Mouse (Mus musculus): Measurements from ENCODE around the gene Gm6657.

The Gm6657 gene

DNA sequence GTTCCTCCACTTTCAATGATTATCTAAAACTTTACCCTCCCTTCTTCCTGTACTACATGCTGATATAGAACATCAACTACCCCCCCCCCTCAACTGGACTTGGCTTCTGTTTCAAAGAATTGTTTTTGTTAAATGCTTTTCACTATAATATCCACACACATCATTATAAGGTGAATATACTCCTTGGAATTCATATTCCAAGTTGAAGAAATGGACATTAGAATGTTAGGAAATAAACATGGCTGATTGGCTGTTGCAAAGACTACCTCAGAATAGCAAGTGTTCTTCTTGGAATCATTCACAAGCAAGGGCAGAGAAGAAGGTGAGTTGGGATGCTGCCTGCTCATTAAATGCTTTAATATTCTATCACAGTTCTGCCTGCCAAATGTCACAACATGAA, at the start of gene Gm6657:
Gene Gm6657, plus strand, starts transcription at position 301 of the 400 bp plus-strand sequence.
- no peak for DNase-seq

DNA sequence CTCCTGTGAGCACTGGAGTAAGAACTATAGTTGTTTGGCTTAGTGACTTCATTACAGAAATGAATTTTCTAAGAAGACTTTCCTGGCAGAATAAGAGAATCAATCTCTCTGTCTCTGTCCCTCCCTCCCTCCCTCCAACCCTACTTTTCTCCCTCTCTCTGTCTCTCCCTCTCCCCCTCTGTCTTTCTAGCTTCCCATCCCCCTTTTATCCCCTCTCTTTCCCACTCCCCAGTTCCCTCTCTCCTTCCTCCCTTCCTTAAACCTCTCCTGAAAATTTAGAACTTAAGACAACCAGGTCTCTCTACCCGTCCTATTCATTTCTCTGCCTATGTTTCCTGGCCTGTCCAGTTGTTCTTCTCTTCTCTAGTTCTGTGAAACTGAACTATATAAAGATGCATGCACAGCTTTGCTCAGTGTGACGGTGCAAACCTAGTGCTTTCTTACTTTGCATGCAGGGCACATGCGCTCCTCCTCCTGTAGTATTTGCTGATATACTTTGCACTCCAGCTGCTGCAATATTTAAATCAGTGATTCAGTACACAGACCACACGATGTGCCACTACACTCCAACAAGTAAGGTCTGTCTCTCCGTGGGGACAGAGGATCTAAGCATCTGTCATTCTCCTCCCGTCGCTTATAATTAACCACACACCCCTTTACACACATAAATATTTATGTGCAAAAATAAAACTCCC, 40.6 kb upstream of the Gm6657 start:
- DNase-seq = no peak

DNA sequence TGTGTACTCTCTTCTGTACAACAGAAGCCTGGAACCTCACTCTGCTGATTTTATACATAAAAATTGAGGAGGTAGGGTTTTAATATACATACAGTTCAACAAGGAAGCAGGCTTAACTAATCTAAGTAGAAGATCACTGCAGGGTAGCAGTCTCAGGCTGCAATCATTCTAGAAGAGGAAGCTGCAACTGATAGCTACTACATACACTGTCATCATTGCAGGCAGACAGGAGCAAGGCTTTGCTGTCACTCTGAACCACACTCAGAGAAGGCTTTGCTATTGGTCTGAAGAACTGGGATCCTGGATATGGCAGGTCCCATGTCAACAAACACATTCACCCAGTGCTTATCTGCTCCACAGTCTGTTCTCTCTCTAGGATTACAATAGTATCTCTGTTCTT, 23.9 kb upstream of the Gm6657 start:
- DNase-seq = no peak

DNA sequence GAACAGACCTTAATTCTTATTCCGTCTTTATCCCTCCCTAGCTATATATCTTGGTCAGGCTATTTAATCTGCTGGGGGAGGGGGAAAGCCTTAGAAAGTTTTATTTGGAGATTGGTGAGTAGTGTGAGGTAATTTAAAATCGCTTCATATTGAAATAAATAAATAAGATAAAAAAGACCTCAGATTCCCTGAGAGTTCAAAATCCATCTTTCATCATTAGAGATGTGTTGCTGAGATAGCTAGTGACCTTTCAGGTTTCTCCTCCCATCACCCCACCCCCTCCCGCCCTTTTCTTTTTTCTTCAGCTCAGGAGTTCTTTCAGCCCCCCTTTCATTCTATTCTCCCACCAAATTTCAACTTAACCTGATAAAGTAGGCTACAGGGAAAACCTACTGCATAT, 20.1 kb upstream of the Gm6657 start:
- no peak for DNase-seq

DNA sequence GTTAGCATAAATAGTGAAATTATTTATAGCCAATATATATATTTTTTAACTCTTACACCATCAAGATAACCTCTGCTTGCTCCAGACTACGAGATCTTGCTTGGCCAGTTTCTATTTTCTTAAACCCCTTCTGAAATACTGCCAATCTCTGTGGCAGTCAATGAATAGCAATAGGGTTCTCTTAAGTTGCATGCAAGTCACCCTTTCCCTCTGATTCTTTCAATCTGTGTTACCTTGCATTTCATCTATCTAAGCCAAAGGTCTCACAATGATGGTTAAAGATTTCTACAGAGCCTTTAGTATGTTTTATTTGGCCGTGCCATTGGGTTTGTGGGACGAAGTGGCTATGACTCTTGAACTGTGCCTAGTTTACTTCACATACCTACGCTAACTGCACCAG, 19.4 kb upstream of the Gm6657 start:
- DNase-seq = no peak

DNA sequence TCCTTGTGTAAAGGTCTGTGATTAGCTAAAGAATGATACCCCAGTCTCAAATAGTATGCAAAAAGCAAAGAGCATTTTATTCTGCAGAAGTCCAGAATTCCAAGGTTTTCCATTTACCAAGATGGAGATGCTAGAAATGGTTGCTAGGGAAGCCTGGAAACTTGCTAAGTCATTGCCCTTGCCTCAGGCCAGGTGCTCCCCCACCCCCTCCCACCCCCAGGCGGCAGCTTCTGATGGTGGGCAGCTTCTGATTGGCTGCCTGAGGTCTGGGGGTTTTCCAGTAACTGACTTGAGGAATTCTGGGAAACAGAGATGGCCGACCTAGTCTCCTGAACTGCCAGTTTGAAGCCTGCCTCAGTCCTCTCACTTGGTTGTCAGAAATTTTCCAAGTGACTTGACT, 12.6 kb upstream of the Gm6657 start:
- no peak for DNase-seq

DNA sequence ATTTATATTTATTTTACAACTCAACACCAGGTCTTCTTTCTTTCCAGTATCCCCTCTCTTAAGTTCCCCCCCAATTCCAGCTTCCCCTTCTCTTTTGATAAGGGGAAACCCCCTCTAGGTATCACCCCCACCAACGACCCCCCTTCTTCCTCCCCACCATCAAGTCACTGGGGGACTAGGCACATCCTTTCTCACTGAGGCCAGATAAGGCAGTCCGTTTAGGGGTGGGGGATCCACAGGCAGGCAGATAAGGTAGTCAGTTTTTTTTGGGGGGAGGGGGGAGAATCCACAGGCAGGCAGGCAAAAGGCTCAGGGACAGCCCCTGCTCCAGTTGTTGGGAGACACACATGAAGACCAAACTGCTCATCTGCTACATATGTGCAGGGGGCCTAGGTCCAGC, 1.3 kb downstream of the Gm6657 start:
- no peak for DNase-seq

DNA sequence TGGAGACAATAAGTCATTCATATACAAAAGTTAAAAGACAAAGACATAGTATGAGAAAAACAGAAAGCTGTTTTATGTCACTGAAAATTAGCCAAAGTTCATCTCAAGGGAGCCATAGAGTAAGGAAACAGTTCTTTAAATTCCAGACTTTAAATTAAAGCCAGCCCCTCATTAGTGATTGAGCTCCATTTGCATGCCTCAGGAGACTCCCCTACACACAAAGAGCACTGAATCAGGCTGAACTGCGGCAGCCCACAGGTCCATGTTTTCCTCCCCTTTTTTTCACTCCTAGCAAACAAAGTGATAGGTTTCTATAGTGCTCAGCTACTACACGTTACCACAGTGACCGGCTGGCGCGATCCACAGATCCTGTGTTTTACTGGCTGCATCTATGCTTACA, 9.6 kb downstream of the Gm6657 start:
- no peak for DNase-seq

DNA sequence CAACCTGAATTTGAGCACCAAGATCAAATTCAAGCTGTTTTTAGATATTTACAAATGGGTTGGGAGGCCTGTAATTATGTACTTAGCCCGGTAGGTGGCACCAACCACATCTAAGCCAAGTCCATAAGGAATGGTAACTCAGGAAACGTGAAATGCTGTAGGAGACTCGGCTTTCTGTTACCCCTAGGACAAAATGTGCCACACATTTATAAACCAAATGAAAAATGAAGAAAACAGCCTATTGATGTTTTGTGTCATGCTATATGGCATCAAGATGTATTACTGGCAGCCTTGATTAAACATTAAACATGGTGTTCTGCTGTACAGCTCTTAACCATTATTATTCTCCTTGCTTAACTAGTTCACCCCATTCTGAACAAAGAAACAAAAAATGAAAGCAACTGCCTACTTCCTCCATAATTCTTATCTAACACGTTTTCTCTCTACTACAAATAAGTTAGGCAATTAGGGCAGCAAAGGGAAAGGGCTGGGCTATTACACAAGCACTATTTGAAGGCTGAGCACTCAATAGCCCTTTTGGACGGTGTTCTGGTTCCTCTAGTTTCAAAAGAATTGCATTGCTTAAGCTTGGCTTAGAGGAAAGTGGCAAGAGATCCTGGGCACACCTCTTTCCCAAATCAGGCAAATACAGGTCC, 12.0 kb downstream of the Gm6657 start:
- peak; percentile 47 for DNase-seq

DNA sequence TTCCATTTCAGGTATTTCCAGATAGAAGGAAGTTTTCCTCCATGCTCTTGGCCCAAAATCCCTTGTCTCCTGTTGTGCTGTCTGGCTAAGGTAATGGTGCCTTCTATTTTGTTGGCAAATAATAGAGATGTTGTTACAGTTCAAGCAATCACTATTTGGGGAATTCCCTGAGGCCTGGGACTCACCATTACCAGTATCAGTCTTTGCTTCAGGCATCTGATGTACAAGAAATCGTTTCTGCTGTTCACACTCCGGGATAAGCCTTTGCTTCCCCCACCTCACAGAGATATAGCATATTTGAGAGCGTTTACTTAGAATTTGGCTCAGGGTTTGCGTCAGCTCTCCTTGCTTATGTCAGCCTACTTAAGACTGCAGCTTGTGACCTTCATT, 12.5 kb downstream of the Gm6657 start:
- no peak for DNase-seq

DNA sequence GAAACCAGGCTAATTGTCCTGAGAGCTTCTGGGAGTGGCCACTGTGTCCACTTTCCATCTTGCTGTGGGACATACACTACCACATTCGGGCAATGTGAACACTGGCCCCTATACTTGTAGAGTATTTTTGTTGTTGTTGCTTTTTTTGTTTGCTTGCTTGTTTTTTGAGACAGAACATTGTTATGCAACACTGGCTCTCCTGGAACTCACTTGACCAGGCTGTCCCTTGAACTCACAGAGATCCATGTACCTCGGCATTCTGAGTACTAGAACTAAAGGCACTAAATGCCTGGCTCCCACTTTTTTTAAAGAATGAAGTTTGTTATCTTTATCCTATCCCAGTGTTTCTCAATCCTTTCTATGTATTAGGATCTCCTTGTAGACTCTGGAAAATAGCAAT, 15.8 kb downstream of the Gm6657 start:
- no peak for DNase-seq

DNA sequence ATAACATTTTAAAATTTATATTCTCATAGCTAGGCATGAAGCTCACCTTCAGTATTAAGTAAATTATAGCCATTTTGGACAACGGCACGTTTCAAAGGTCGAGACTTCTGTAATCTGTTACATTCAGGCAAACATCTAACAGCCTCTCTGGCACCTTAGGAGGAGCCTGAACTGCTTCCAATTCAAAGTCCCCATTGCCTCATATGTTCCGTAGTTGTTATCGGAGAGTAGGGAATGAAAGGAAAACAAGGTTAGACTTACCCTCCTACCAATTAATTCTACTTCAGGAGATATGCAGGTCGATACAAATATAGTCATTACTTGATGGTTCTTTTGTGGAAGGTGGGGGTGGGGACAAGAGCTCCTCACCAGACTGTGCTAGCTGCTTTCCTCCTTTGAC, 21.4 kb downstream of the Gm6657 start:
- no peak for DNase-seq

DNA sequence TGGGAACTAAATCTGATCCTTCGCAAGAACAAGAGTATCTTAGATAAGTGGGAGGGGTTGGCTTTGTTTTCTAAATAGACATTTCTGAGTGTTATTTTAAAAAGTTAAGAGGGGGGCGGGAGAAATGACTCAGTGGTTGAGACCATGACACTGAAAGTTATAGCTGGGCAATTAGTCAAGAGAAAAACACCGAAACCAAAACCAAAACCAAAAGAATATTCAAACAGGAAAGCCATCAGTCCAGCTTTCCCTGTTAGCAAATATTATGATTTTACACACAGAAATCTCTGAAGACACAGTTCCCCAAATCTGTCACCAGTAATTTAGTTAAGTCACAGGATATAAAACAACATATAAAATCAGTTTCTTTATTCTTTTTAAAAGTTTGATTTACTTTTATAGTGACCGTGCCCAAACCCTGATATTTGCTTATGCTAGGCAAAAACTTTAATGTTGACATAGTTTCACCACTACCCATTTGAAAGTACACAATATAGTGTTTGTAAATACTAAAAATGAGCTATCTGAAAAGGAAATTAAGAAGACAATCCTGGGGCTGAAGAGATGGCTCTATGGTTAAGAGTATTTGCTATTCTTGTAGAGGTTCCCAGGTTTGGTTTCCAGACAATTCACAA, 25.3 kb downstream of the Gm6657 start:
- DNase-seq = no peak

DNA sequence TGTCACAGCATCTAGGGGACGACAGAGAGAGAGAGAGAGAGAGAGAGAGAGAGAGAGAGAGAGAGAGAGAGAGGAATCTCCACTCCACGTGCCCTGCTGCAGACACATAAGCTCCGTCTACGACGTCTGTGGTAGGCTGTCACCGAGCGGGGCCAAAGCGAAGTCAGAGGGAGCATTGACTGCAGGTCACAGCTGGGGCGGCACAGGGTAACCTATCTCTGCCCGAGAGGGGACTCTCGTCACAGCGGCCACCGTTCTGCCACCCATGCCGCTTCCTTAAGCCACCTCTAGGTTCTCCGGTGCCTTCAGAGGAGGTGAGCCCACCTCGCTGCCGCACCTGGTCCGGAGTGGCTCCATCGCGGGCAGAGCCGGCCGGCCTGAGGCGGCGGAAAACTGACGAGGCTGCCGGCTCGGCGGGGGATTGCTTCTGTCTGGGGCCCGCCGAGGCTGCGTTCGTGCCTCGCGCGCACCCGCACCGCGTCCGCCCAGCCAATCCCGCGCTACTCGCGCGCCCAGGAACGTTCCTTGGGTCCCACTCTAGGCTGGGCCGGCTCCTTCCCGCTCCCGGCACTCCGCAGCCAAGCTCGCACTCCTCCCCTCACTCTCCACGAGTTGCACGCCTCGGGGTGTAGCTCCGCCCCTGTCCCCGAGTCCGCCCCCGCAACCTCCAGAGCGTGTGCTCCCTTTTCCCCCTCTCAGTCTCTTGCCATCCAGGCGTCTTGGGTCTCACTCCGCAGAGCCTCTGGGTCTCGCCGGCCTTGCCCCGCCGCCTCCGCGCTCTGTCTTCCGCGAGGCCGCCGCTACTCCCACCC, 31.9 kb downstream of the Gm6657 start, which contains the start of gene Gphn:
Gene Gphn, plus strand, starts transcription at position 673 of the 812 bp plus-strand sequence.
- peak; percentile 88 for DNase-seq

DNA sequence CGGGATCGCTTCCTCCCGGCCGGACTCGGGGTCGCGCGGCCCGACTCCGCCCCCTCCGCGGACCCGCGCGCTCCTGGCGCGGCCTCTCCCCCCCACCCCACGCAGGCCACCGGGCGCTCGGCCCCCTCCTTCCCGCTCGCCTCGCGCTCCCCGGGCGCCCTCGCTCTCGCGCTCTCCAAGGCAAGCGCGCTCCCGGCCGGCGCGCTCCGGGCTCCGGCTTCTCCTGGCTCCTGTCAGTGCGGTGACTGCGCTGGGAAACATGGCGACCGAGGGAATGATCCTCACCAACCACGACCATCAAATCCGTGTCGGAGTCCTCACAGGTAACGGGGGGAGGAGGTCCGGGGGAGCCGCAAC, 32.5 kb downstream of the Gm6657 start:
- DNase-seq = peak; percentile 87

DNA sequence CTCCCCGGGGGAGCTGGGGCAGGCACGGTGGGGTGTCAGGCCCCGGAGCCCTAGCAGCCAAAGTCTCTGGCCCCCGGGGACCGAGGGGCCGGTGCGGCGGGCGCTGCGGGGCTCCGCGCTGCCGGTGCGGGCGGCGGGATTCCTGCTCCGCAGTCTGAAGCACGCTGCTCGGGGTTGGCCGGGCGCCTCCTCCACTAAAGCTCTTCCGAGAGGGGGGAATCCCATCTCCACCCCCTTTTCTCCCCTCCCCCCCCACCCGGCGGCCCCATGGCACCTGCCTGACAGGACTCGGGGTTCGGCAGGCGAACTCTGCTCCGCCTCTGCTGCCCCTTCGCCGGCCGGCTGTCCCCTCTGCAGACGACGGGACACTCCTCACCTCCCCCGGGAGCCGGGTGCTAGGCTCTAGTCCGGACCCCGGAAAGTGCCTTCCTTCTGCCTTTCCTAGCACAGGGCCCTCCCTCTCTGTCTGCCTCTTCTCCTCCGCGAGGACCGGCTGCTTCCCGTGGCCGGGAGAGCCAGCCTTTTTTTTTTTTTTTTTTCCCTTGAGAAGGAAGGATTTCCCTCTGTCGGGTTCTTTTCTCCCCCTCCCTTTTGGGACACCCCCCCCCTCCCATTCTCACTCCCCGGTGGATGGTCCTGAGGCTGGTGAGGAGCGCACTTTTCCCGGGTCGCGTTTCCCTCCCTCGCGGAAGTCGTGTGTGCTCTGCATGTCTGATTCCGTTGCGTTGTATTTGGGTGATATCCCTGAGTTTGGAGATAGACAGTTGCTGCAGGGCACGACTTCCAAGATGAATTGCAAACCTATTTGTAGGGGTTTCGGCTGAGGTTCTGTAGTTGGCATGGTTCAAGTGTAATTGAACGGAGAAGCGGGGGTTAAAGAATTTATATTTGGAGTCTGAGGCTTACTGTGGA, 33.2 kb downstream of the Gm6657 start:
- DNase-seq = peak; percentile 47

DNA sequence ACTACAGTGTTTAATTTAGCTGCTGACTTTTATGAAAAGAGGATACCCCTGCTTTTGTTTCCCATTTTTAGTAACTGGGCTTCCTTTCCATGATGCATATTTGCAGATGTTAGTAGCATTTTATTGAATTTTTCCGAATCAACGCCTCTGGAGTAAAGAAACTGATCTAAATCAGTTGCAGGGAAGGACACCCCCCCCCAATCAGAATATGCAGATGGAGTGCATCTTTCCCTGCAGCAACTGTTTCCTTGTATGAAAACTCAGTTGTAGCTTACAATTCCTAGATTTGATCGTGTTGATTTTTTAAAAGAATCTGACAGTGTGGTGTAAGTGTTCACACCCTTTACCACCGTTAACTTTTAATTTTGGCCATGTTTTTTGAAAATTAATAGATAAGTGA, 34.1 kb downstream of the Gm6657 start:
- DNase-seq = no peak

DNA sequence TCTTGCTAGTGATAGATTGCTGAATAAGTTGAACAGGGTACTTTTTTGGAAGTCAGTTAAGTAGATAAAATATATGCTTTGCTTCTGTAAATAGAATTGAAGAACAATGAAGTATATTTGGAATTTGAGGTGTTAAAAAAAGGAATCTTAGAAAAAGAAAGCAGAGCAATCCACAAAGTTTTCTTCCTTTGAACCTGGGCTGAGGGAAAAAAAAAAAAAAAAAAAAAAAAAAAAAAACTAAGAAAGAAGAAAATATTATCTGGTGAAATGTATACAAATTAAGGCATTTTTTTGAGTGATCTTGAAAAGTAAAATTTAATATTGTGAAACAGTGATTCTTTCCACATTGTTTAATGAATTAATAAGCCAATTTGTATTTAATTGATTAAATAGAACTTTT, 38.5 kb downstream of the Gm6657 start:
- no peak for DNase-seq

DNA sequence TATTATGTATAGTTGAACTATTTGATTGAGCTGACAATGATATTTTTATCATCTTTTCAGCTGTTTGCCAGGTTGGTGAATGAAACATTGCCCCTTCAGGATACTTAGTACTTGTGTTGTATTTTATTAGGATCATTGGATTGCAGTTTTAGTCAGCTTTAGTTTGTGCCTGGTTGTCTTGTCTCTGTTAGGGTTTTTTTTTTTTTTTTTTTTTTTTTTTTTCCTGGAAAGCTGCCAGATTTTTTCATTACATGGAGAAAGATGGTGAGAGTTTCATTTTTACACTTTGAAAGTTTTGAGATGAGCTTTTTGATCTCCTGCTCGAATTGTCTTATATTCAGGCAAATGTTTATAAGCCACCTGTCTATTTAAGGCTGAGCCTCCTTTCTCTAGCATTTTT, 54.3 kb downstream of the Gm6657 start:
- DNase-seq = no peak

DNA sequence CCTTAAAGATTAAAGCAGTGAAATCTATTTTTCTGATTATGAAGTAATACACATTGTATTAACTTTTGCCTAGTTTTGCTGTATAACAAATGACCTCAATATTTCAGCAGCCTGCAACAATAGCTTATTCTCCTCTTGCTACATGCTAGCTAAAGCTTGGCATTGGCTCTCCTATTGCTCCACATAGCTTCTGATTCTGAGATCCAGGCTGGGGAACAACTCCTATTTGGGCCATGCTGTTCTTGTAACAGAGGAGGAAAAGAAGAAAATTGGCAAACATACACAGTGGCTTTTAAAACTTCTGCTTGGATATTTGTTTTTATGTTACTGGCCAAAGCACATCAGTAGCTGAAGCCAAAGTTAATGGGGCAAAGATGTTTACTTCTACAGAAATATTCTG, 55.1 kb downstream of the Gm6657 start:
- no peak for DNase-seq

All from cerebellum, adult 11 months (tissue).